Comparison of ENCODE assay signal across 9 mouse cellular contexts in genomic region chr19:6933436-6934194, GRCm38 (mm10). TPM values are rescaled to one million over a fixed set of nuclear protein-coding genes. Genes with fewer than 3 reads are reported as not detected.
DNase-seq lines count a peak whose midpoint lies in the region; ATAC-seq lines count a peak whose summit lies in the region.
"Had no signal": no experiment of that assay in that cellular context is flagged by ENCODE, and none has a peak within 500 bp of the region (broad histone marks: within the 10 kb centered on the region; RNA-seq: fewer than 3 reads in every experiment).

No protein-coding gene starts in this region.

- peaks cover 86% of the 10 kb centered on the region for H3K27me3 ChIP-seq in heart, embryonic 10.5 days (ENCODE audit: insufficient read depth, poor library complexity, severe bottlenecking)
- peaks cover 64% of the 10 kb centered on the region for H3K27me3 ChIP-seq in forebrain, embryonic 14.5 days (replicated peaks; ENCODE audit: control insufficient read depth, insufficient read depth, low read length)
- peaks cover 66% of the 10 kb centered on the region for H3K27me3 ChIP-seq in midbrain, embryonic 14.5 days (ENCODE audit: control insufficient read depth, insufficient read depth, low read length)
- H3K27me3 ChIP-seq: Patski had no signal

- peak overlapping the region; percentile 63; the same call in 1 of the 2 replicates for H3K27ac ChIP-seq in heart, embryonic 10.5 days
- no peak overlapping the region for H3K27ac ChIP-seq in forebrain, embryonic 14.5 days (ENCODE audit: low read depth, low read length)
- H3K27ac ChIP-seq in midbrain, embryonic 14.5 days (replicated peaks; ENCODE audit: low read depth, low read length): no peak overlapping the region

- H3K4me2 ChIP-seq in forebrain, embryonic 14.5 days (ENCODE audit: low read length): peak overlapping the region; percentile 59
- peak overlapping the region; percentile 68 for H3K4me2 ChIP-seq in midbrain, embryonic 14.5 days (ENCODE audit: low read length)

- no peak for DNase-seq in heart, embryonic 10.5 days (ENCODE audit: low spot score)
- DNase-seq in heart, adult 18-20 months: no peak
- peak; percentile 51 for DNase-seq in ZHBTc4 (ENCODE audit: low read depth, low spot score)
- no peak for DNase-seq in forebrain, embryonic 14.5 days (ENCODE audit: low spot score)
- peak; percentile 39 to 67 for DNase-seq in kidney, postnatal 25 days
- DNase-seq in midbrain, embryonic 14.5 days: peak; percentile 64
- DNase-seq in thymus, postnatal 25 days: no peak

- H3K9ac ChIP-seq in forebrain, embryonic 14.5 days (ENCODE audit: low read length): peak overlapping the region; percentile 56
- H3K9ac ChIP-seq in midbrain, embryonic 14.5 days (replicated peaks; ENCODE audit: low read length): peak overlapping the region; percentile 45; the same call in 1 of the 2 replicates

- H3K4me1 ChIP-seq in heart, embryonic 10.5 days: peaks cover 21% of the 10 kb centered on the region
- H3K4me1 ChIP-seq in forebrain, embryonic 14.5 days (ENCODE audit: control insufficient read depth, insufficient read depth, low read length): peaks cover 5% of the 10 kb centered on the region; the same call in 1 of the 2 replicates
- H3K4me1 ChIP-seq in midbrain, embryonic 14.5 days (ENCODE audit: control insufficient read depth, insufficient read depth, low read length): peaks cover 8% of the 10 kb centered on the region; the same call in 1 of the 2 replicates

- H3K9me3 ChIP-seq in heart, embryonic 10.5 days: no peaks in the 10 kb centered on the region
- H3K9me3 ChIP-seq in forebrain, embryonic 14.5 days (replicated peaks; ENCODE audit: control insufficient read depth, low read length): no peaks in the 10 kb centered on the region
- H3K9me3 ChIP-seq in midbrain, embryonic 14.5 days (ENCODE audit: control insufficient read depth, low read length): no peaks in the 10 kb centered on the region

- peak overlapping the region; percentile 60 for H3K4me3 ChIP-seq in heart, embryonic 10.5 days
- peak overlapping the region; percentile 33 for H3K4me3 ChIP-seq in forebrain, embryonic 14.5 days (ENCODE audit: low read depth, low read length)
- H3K4me3 ChIP-seq in midbrain, embryonic 14.5 days (replicated peaks; ENCODE audit: low read depth, low read length): peak overlapping the region; percentile 39

- peak; percentile 62 for ATAC-seq in forebrain, embryonic 14.5 days
- peak; percentile 53 for ATAC-seq in midbrain, embryonic 14.5 days (ENCODE audit: low FRiP score, low TSS enrichment)
- no peak for ATAC-seq in erythroblast, adult 5-6 weeks (replicated peaks; ENCODE audit: low FRiP score, poor library complexity, severe bottlenecking)
- ATAC-seq: Patski had no signal

- 5% methylated on average over 58 of the region's 58 CpGs for WGBS in heart, embryonic 10.5 days
- WGBS in forebrain, embryonic 14.5 days: 5% methylated on average over 55 of the region's 58 CpGs
- 3% methylated on average over 58 of the region's 58 CpGs for WGBS in midbrain, embryonic 14.5 days

- no peaks in the 10 kb centered on the region for H3K36me3 ChIP-seq in heart, embryonic 10.5 days
- H3K36me3 ChIP-seq in forebrain, embryonic 14.5 days (ENCODE audit: control insufficient read depth, insufficient read depth, low read length): no peaks in the 10 kb centered on the region
- H3K36me3 ChIP-seq in midbrain, embryonic 14.5 days (ENCODE audit: control insufficient read depth, insufficient read depth, low read length): peaks cover 6% of the 10 kb centered on the region; the same call in 1 of the 2 replicates

RNA-seq across cellular contexts. Expression of gene Kcnk4, which starts 0.7 kb away (rescaled TPM):
- polyA plus RNA-seq in heart, embryonic 10.5 days (2016; fragmentation: Nextera tagmentation; extraction: Ambion mirVana): 0.25 and 0.32 TPM in 2 replicates
- not detected for total RNA-seq in heart, adult 18-20 months (2021)
- 0.77 and 0.98 TPM in 2 replicates for polyA plus RNA-seq in forebrain, embryonic 14.5 days (2014; fragmentation: Nextera tagmentation; extraction: Ambion mirVana)
- polyA plus RNA-seq in midbrain, embryonic 14.5 days (2014; fragmentation: Nextera tagmentation; extraction: Ambion mirVana): 1.9 and 3.4 TPM in 2 replicates
- not detected in 2 replicates for total RNA-seq in erythroblast, adult 5-6 weeks (2015; ENCODE audit: low replicate concordance)
- total RNA-seq in erythroblast, adult 5-6 weeks (2017; ENCODE audit: low replicate concordance): not detected in 2 replicates

RNA-seq across cellular contexts. Expression of gene Bad, which starts 8.0 kb away (rescaled TPM):
- 61.3 and 62.0 TPM in 2 replicates for polyA plus RNA-seq in heart, embryonic 10.5 days (2016; fragmentation: Nextera tagmentation; extraction: Ambion mirVana)
- total RNA-seq in heart, adult 18-20 months (2021): 10 to 100 TPM; 21.1 to 22.4 TPM
- polyA plus RNA-seq in forebrain, embryonic 14.5 days (2014; fragmentation: Nextera tagmentation; extraction: Ambion mirVana): 77.0 and 81.1 TPM in 2 replicates
- 77.1 and 79.3 TPM in 2 replicates for polyA plus RNA-seq in midbrain, embryonic 14.5 days (2014; fragmentation: Nextera tagmentation; extraction: Ambion mirVana)
- total RNA-seq in erythroblast, adult 5-6 weeks (2015; ENCODE audit: low replicate concordance): 2.1 and 4.8 TPM in 2 replicates
- total RNA-seq in erythroblast, adult 5-6 weeks (2017; ENCODE audit: low replicate concordance): 5.0 and 9.5 TPM in 2 replicates

RNA-seq across cellular contexts. Expression of gene Catsperz, which starts 8.4 kb away (rescaled TPM):
- 2.3 and 2.4 TPM in 2 replicates for polyA plus RNA-seq in heart, embryonic 10.5 days (2016; fragmentation: Nextera tagmentation; extraction: Ambion mirVana)
- not detected for total RNA-seq in heart, adult 18-20 months (2021)
- polyA plus RNA-seq in forebrain, embryonic 14.5 days (2014; fragmentation: Nextera tagmentation; extraction: Ambion mirVana): 0.45 and 1.1 TPM in 2 replicates
- 0.53 and 0.78 TPM in 2 replicates for polyA plus RNA-seq in midbrain, embryonic 14.5 days (2014; fragmentation: Nextera tagmentation; extraction: Ambion mirVana)
- total RNA-seq in erythroblast, adult 5-6 weeks (2015; ENCODE audit: low replicate concordance): not detected in 2 replicates
- not detected in 2 replicates for total RNA-seq in erythroblast, adult 5-6 weeks (2017; ENCODE audit: low replicate concordance)

RNA-seq across cellular contexts. Expression of gene Gpr137, which starts 8.7 kb away (rescaled TPM):
- 20.3 and 23.3 TPM in 2 replicates for polyA plus RNA-seq in heart, embryonic 10.5 days (2016; fragmentation: Nextera tagmentation; extraction: Ambion mirVana)
- 10 to 100 TPM; 32.4 to 33.0 TPM for total RNA-seq in heart, adult 18-20 months (2021)
- polyA plus RNA-seq in forebrain, embryonic 14.5 days (2014; fragmentation: Nextera tagmentation; extraction: Ambion mirVana): 38.1 and 45.0 TPM in 2 replicates
- polyA plus RNA-seq in midbrain, embryonic 14.5 days (2014; fragmentation: Nextera tagmentation; extraction: Ambion mirVana): 56.0 and 60.4 TPM in 2 replicates
- 3.3 and 5.8 TPM in 2 replicates for total RNA-seq in erythroblast, adult 5-6 weeks (2015; ENCODE audit: low replicate concordance)
- 4.2 and 7.2 TPM in 2 replicates for total RNA-seq in erythroblast, adult 5-6 weeks (2017; ENCODE audit: low replicate concordance)

RNA-seq across cellular contexts. Expression of gene Esrra, which starts 12.0 kb away (rescaled TPM):
- polyA plus RNA-seq in heart, embryonic 10.5 days (2016; fragmentation: Nextera tagmentation; extraction: Ambion mirVana): 23.1 and 29.4 TPM in 2 replicates
- 100 to 1,000 TPM; 150 to 178 TPM for total RNA-seq in heart, adult 18-20 months (2021)
- 6.3 and 7.0 TPM in 2 replicates for polyA plus RNA-seq in forebrain, embryonic 14.5 days (2014; fragmentation: Nextera tagmentation; extraction: Ambion mirVana)
- 6.9 and 13.6 TPM in 2 replicates for polyA plus RNA-seq in midbrain, embryonic 14.5 days (2014; fragmentation: Nextera tagmentation; extraction: Ambion mirVana)
- 3.1 and 5.2 TPM in 2 replicates for total RNA-seq in erythroblast, adult 5-6 weeks (2015; ENCODE audit: low replicate concordance)
- 2.4 and 4.2 TPM in 2 replicates for total RNA-seq in erythroblast, adult 5-6 weeks (2017; ENCODE audit: low replicate concordance)

Comparison
In these comparisons a context has a peak if more than half of its experiments do, and no peak if none do; other contexts are left out.
1. DNase-seq: peak in ZHBTc4 (single experiment), kidney, postnatal 25 days (2 of 2) and midbrain, embryonic 14.5 days (single experiment); none in heart, embryonic 10.5 days (single experiment), heart, adult 18-20 months (0 of 2), forebrain, embryonic 14.5 days (single experiment) and thymus, postnatal 25 days (single experiment).
2. Peak in every context shown above with its lines, with median percentiles within 50 percentile points of each other: H3K4me3 ChIP-seq.